Mouse (Mus musculus) heart, postnatal 0 days (tissue): ENCODE measurements around the gene Ccr4. TPM values are rescaled to one million over a fixed set of nuclear protein-coding genes. Genes with fewer than 3 reads are reported as not detected.

Source experiments
- ATAC-seq: fragments of 200-750 bp; cut with Nextera tagmentation; 2 replicates; pipeline ENCODE4 v1.8.0; 2017; ENCODE audit warnings: low read depth, moderate number of reproducible peaks, moderate library complexity; ENCODE audit not compliant: insufficient read depth
- DNase-seq: peaks from one replicate; pipeline ENCODE4 v3.0.0-alpha.2; 2016; ENCODE audit warnings: low spot score
- H3K27ac ChIP-seq: fragments of 300-500 bp; sonication (generic); 2 replicates; pipeline ENCODE4 v1.5.1; 2014; ENCODE audit warnings: low read depth, mild to moderate bottlenecking
- H3K27me3 ChIP-seq: fragments of 300-500 bp; sonication (generic); 2 replicates; pipeline ENCODE4 v1.6.1; 2014; ENCODE audit warnings: low read length, mixed read lengths; ENCODE audit not compliant: control insufficient read depth, insufficient read depth
- H3K36me3 ChIP-seq: fragments of 300-500 bp; sonication (generic); replicated peaks from 2 replicates; pipeline ENCODE4 v1.6.1; 2014; ENCODE audit warnings: low read length, mixed read lengths; ENCODE audit not compliant: control insufficient read depth, insufficient read depth
- H3K4me1 ChIP-seq: fragments of 300-500 bp; sonication (generic); 2 replicates; pipeline ENCODE4 v1.6.1; 2014; ENCODE audit warnings: antibody characterized with exemption; ENCODE audit not compliant: control insufficient read depth, insufficient read depth
- H3K4me2 ChIP-seq: fragments of 300-500 bp; sonication (generic); 2 replicates; pipeline ENCODE4 v1.6.1; 2014; ENCODE audit warnings: low read depth, mild to moderate bottlenecking, low read length, moderate library complexity
- H3K4me3 ChIP-seq: fragments of 300-500 bp; sonication (generic); 2 replicates; pipeline ENCODE4 v1.5.1; 2014; ENCODE audit warnings: low read depth, low read length
- H3K9ac ChIP-seq: fragments of 300-500 bp; sonication (generic); replicated peaks from 2 replicates; pipeline ENCODE4 v1.6.1; 2014; ENCODE audit warnings: low read depth, low read length, mixed read lengths
- H3K9me3 ChIP-seq: fragments of 300-500 bp; sonication (generic); replicated peaks from 2 replicates; pipeline ENCODE4 v1.6.1; 2016; ENCODE audit warnings: low read length; ENCODE audit not compliant: control insufficient read depth
- CTCF ChIP-seq: IDR thresholded peaks from 2 replicates; pipeline ENCODE4 v1.5.1; 2016; ENCODE audit warnings: antibody characterized with exemption, control low read depth, low read depth
- EP300 ChIP-seq: IDR thresholded peaks from 2 replicates; pipeline ENCODE4 v1.6.1; 2016; ENCODE audit warnings: antibody characterized with exemption, low read depth
- WGBS: fragments of 180-500 bp; shearing (Covaris S2); extraction: QIAGEN DNeasy Blood & Tissue Kit; methylation state at CpG from one replicate; pipeline ENCODE4 v1.1.7; 2014; 5-methylcytosine and 5-hydroxymethylcytosine counted together
- polyA plus RNA-seq: library from polyadenylated mRNA; unstranded; fragments of >200 nt; fragmentation: Nextera tagmentation; extraction: Ambion mirVana; gene quantifications from 2 replicates; pipeline ENCODE4 v1.2.1, GENCODE M21; 2015
- total RNA-seq: library from RNA; depleted of rRNA; stranded (reverse); fragments of >200 nt; gene quantifications from 2 replicates; pipeline ENCODE4 v1.2.3, GENCODE M21; 2014; ENCODE audit warnings: low replicate concordance

Gene Ccr4
- total and polyA plus RNA-seq, 2 experiments from 2014 or later = not detected

- H3K27ac ChIP-seq = no peak overlapping the region
- 0 out of 2 replicates have a peak, but pooled peaks have one; percentile 28 for ATAC-seq
- DNase-seq = peak; percentile 44
Observed at GRCm38 (mm10) chr9:114527992-114528679, 23.4 kb upstream of the Ccr4 start.

GRCm38 (mm10) chr9:114527085-114527484, 22.4 kb upstream of the Ccr4 start:
- H3K27ac ChIP-seq = no peak overlapping the region

More at GRCm38 (mm10) chr9:114527992-114528679, 23.4 kb upstream of the Ccr4 start:
- H3K27me3 ChIP-seq = no peaks in the 10 kb centered on the region
- no peak overlapping the region for H3K4me3 ChIP-seq
- 0 out of 2 replicates have a peak, but pooled peaks cover 5% of the 10 kb centered on the region for H3K4me1 ChIP-seq
- H3K9me3 ChIP-seq = no peaks in the 10 kb centered on the region
- H3K36me3 ChIP-seq = no peaks in the 10 kb centered on the region
- H3K9ac ChIP-seq = no peak overlapping the region
- 24% methylated on average over 17 of the region's 17 CpGs for WGBS
- TF ChIP-seq EP300 = no peak
- TF ChIP-seq CTCF = no peak
- no peak overlapping the region for H3K4me2 ChIP-seq

GRCm38 (mm10) chr9:114526581-114526980, 21.9 kb upstream of the Ccr4 start:
- DNase-seq (no peak), ATAC-seq (no peak)
- no peaks in the 10 kb centered on the region for H3K36me3 ChIP-seq
- TF ChIP-seq EP300 (no peak), CTCF (no peak)
- H3K27me3 ChIP-seq = no peaks in the 10 kb centered on the region
- H3K4me1 ChIP-seq = 0 out of 2 replicates have a peak, but pooled peaks cover 5% of the 10 kb centered on the region
- H3K27ac ChIP-seq = no peak overlapping the region
- H3K4me2 ChIP-seq = peak overlapping the region; percentile 40
- H3K9me3 ChIP-seq = no peaks in the 10 kb centered on the region
- WGBS = 40% methylated on average over 7 of the region's 8 CpGs
- no peak overlapping the region; the same call in 1 of the 2 replicates for H3K9ac ChIP-seq
- peak overlapping the region; percentile 23; the same call in 1 of the 2 replicates for H3K4me3 ChIP-seq

More at GRCm38 (mm10) chr9:114527085-114527484, 22.4 kb upstream of the Ccr4 start:
- TF ChIP-seq EP300 (no peak), CTCF (no peak)
- no peak overlapping the region; the same call in 1 of the 2 replicates for H3K9ac ChIP-seq
- DNase-seq (no peak), ATAC-seq (peak; percentile 42; the same call in 1 of the 2 replicates)
- H3K4me1 ChIP-seq = 0 out of 2 replicates have a peak, but pooled peaks cover 5% of the 10 kb centered on the region
- WGBS = 12% methylated on average over 16 of the region's 16 CpGs
- no peaks in the 10 kb centered on the region for H3K9me3 ChIP-seq
- no peaks in the 10 kb centered on the region for H3K27me3 ChIP-seq
- H3K4me2 ChIP-seq = peak overlapping the region; percentile 40
- no peaks in the 10 kb centered on the region for H3K36me3 ChIP-seq
- H3K4me3 ChIP-seq = peak overlapping the region; percentile 23

- no peak overlapping the region for H3K9ac ChIP-seq
- H3K4me2 ChIP-seq = no peak overlapping the region
- DNase-seq (no peak), ATAC-seq (no peak)
- no peaks in the 10 kb centered on the region for H3K27me3 ChIP-seq
- H3K27ac ChIP-seq = no peak overlapping the region
- H3K4me1 ChIP-seq = 0 out of 2 replicates have a peak, but pooled peaks cover 5% of the 10 kb centered on the region
- H3K36me3 ChIP-seq = no peaks in the 10 kb centered on the region
- H3K9me3 ChIP-seq = no peaks in the 10 kb centered on the region
- 26% methylated on average over 8 of the region's 8 CpGs for WGBS
- H3K4me3 ChIP-seq = no peak overlapping the region
- TF ChIP-seq EP300 = no peak
- TF ChIP-seq CTCF = no peak
Observed at GRCm38 (mm10) chr9:114525891-114526290, 21.2 kb upstream of the Ccr4 start.

- TF ChIP-seq EP300 = no peak
- TF ChIP-seq CTCF = no peak
- DNase-seq (no peak), ATAC-seq (no peak)
- Histone ChIP-seq H3K4me2 (no peak overlapping the region), H3K27ac (no peak overlapping the region), H3K4me1 (0 out of 2 replicates have a peak, but pooled peaks cover 5% of the 10 kb centered on the region), H3K4me3 (no peak overlapping the region), H3K27me3 (no peaks in the 10 kb centered on the region), H3K9me3 (no peaks in the 10 kb centered on the region), H3K9ac (no peak overlapping the region), H3K36me3 (no peaks in the 10 kb centered on the region)
- 90% methylated on average over 13 of the region's 15 CpGs for WGBS
Observed at GRCm38 (mm10) chr9:114525073-114525633, 20.4 kb upstream of the Ccr4 start.
